Mouse (Mus musculus) testis, postnatal 10 days (tissue): Measurements from ENCODE around the gene Dmgdh.

ENCODE experiments used
- DNase-seq: peaks from one replicate; pipeline ENCODE4 v3.0.0; 2021; ENCODE audit warnings: low spot score

Gene Dmgdh

DNA sequence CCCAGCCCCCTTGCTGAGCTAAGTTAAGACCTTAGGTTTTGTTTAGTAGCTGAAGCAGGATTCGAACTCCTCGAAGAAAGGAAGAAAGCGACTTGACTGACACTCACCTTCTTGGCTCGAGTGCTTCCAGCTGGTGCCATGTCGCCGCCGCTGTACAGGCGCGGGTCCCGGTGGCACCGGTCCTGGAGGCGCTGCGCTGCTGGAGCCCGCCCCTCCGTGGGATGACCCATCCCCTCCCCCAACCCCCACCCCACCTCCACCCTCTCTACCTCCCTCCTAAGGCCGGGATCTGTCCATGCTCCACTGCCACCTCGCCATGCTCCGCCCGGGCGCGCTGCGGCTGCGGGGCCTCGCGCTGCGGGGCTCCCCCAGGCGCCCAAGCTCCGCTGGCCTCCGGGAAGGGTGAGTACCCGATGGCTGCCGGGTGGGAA lies at the start of gene Dmgdh, which contains the start of gene Bhmt2:
Dmgdh (plus strand) TSS at position 303 of the 431 bp plus-strand sequence.
Bhmt2 (minus strand) TSS at position 172 of the 431 bp plus-strand sequence.
- no peak for DNase-seq

DNA sequence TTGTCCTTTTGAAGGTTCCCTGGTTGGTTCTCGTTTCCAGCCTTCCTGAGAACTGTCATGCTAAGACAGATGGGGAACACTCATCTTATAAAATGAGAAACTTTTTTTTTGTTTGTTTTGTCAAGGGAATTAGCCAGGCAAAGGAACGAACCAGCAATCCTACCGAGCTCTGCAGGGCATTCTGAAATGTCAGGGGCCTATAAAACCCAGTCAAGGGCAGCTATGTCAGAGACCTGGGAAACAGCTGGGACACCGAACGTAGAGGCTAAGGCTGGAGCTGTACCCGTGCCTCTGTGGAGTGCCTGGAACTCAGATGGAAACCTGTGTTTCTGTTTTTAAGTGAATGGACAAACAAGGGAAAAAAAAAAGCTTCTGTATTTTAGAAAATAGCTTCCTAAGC lies 45.4 kb upstream of the Dmgdh start:
- DNase-seq: no peak

DNA sequence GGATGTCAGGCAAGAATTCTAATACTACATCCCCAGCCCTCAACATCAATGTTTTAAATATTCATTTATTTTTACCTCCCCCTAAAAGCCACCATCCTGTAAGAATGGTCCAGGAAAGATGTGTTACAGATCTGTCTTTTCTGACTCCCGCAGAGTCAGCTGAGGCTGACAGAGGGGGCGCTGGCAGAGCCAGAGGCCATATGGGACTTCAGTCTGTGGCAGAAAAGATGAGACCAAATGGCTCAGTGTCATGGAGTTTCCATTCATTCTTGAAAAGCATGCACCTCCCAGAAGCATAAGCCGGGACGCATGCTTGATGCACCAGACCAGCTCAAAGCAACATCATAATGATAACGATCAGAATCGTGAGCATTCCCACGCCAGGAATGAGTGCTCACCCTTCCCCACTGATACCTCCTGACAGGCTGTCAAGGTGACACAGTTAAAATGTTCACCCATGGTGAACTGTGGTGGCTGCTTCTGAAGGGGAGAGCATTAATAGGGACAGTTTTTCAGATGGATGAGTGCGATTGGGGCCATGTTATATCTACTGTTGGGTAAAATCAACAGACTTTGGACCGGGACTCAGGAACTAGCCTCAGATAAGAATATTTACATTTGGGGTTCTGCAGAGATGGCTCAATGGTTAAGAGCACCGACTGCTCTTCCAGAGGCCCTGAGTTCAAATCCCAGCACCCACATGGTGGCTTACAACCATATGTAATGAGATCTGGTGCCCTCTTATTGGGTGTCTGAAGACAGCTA lies 43.1 kb upstream of the Dmgdh start:
- DNase-seq: no peak

DNA sequence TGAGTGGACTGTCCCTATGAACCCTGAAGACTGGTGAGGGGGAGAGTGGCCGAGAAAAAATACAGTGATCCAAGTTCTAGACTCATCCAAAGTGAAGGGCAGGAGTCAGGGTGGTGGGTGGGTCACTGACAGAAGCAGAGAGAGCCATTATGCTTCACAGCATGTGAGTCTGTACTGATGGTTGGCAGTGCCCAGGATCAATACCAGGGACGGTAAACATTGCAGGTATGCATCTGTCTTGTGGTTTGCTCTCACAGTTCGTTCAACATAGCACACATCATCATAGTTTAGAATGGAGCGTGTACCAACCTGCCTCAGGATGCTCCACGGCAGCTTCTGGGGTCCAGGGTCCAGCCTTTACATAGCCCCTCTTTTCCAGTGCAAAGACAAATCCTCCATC lies 41.3 kb upstream of the Dmgdh start:
- DNase-seq: no peak

DNA sequence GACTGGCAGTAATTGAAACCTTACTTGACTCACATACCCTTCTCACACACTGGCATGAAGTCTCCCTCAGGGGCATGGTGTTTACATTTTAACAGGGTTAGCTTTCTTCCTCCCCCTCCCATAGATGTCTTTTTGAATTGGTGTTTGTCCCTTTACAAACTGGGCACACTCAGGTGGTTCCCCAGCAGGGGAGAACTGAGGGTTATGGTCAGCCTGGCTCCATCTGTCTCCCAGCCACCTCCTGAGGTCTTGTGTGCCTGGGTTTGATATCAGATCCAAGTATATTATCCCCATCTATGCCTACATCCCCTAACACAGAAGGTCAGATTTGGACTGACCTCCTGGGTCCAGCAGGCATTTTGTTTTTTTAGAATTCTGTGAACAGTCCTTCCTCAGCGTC lies 37.7 kb upstream of the Dmgdh start:
- DNase-seq: no peak

DNA sequence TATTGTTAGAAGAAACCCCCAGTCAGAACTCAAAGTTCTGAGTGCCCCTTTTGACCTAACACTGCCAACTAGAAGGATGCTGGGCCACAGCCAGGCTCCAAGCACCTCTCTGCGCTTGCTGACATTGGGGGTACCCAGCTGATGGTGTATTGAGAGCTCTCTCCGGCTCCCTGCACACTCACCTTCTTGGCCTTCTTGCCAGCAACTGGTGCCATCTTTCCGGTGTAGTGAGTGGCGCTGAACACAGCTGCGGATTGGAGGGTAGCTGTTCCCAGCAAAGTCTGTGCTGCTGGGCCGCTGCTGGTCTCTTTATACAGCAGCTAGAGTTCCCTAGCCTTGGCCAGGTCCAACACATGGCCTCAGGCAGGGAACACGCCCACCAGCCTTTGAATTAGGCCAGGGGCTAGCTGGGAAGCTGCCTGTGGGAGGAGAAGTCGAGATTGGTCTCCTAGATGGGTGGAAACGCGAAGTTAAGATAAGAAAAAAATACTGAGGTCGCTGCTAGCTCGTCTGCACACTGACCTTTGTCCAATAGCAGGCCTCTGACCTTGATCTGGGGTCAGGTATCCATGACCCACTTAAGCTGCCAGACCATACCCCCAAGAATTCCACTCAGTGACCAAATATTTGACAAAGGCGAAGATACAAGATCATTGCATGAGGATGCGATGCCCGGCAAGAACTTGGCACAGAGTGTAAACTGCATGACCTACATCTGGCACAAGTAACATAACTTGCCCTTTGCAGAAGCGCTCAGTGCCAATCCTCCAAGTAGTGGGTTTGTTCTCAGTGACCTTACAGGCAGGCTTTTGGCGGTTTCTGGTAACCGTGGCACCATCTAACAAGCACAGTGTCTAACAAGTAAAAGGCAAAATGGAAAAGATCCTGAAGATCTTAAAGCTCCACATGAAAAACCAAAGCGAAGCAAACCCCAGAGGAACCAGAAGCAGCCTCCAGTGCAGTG lies 36.7 kb upstream of the Dmgdh start, which contains the start of gene Bhmt:
Bhmt (minus strand) TSS at position 680 of the 964 bp plus-strand sequence.
- DNase-seq: no peak

DNA sequence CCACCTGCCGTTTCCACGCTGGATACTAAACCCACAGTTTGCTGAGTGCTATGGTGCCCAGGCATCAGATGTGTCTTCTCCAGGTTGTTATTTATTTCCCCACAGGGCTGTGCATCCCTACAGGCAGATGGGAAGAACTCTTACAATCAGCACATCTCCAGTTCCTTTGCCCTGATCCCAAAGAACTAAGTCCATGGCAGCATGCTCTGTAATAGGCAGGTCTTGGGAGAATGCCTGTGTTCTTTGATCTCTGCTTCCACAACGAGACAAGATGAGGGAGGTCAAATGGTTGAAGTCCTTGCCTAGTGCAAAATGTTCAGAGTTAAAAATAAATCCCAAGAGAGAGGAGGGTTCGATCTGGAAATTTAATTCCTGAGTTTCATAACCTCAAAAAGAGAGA lies 34.6 kb upstream of the Dmgdh start:
- no peak for DNase-seq

DNA sequence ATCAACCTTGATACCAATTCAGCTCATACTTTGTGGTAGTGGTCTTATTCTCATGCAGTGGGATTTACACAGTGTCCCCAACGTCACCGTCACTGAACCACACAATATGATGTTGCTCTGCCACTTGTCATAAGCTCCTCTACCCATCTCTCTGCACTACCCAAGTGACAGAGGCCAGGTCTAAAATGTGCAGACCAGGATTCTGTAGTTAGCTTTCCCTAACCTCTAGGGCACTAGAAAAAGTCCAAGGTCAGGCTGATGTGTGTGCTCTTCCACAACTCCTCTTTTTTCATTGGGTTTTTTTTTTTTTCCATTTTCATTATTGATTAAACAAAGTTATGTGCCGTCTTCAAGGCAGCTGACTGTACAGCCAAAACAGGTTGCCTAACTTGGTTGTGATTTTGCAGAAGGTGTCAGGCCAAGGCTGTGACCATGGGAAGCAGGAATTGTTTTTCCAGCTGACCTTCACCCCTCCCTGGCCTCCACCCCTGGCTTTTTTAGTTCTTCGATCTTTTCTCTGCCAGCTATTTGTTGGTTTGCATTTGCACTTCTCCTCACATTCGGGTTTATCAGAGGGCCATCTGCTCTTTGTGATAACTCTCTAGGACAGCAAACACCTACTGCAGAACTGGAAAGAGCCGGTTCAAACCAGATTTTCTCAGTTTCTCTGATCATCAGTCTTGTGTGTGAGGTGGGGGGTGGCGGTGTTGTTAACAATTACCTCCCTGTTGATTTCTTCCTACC lies 25.7 kb upstream of the Dmgdh start:
- DNase-seq: no peak

DNA sequence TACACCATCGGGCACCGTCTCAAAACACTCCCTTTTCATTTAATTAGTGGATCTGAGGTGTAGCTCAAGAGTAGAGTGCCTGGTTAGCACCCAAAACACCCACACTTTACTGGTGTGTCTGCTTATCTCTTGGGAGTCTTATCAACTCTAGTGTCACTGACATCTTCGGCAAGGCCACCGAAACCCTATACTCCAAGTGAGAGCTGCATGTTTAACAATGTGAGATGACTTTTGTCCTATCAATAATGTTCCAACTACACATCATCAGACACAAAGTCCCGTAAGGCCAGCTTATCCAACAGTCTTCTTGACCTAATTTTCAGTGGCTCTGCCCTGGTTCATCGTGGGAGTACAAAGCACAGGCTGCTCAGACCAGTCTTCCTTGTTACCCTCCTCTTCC lies 20.9 kb upstream of the Dmgdh start:
- no peak for DNase-seq

DNA sequence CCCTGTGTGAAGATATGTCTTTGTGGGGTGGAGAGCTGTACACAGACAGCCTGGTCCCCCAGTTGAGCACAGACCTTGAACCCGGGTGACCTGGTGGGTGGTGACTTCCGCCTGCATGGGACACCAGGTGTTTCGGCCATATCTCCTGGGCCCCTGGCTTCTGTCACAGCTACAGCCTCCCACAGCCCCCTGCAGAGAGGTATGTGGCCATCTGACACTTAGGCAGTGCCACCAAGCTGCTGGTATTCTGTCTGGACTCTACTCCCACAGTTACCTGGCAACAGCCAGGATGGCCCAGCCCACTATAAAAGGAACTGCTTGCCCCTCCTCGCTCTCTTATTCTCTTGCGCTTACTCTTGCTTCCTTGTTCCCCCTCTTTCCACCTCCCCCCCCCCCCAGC lies 16.3 kb upstream of the Dmgdh start:
- DNase-seq: no peak

DNA sequence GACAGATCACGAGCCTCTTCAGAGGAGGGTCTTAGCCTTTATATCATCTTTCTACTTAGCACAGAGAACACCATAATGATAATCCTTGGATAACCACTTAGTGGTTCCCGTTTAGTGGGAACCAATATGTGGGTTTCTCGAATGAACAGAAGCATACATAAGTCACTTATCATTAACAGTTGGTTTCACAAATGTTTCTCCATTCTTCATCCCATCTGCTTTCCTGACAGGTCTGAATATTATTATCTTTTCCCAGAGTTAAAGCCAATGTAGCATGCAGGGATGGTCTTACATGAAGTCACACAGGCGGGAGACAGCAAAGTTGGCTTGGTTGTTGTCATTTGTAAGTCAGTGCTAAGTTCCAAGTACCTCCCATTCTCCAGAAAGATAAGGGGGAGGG lies 6.6 kb upstream of the Dmgdh start:
- no peak for DNase-seq

DNA sequence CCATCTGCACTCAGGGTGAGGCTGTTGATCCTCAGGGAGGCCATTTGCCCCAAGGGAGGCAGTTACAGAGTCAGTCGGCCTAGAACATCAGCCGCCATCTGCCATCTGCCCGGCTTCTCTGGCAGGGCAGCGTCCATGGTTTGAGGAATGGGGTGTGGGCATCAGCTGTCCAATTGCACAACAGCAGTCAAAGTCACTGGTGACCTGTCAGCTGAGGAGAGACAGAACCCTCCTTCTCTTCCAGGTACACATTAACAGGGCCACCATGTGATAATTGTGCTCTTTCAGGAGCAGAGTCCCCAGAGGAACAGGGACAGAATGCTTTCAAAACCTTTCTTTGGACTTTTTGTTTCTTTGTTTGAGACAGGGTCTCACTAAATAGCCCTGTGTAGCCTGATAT lies 1.9 kb upstream of the Dmgdh start:
- DNase-seq: no peak

DNA sequence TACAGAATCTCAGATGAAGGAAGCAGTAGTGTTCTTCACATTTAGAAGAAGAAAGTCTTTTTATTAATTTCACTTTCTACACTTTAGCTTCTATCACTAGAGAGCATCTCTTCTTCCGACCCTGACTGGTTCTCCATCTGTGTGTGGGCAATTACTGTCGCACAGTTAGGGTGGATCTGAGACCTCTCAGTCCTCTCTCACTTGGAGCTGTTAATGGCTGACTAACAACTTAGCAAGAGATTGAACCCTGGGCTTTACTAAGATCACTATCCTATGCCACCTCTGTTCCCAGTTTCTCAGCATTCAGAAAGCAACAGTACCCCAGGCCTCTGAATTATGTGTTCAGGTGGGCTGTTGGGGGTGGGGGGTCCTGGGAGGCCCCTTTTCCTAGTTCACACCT lies 937 bp upstream of the Dmgdh start:
- no peak for DNase-seq

DNA sequence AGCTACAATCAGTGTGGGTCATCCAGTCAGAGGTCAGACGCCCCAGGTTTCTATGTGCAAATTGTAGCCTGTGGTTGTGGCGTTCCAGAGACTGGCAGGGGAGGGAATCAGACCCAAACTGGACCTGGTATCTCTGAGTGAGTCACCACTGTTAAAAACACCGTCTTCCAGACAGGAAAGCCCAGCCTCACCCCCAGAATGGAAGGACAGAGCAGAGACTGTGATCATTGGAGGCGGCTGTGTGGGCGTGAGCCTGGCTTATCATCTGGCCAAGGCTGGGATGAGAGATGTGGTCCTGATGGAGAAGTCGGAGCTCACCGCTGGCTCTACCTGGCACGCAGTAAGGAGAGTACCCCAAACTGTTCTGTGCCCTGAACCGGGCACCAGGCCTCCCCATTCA lies 2.6 kb downstream of the Dmgdh start:
- DNase-seq: no peak

DNA sequence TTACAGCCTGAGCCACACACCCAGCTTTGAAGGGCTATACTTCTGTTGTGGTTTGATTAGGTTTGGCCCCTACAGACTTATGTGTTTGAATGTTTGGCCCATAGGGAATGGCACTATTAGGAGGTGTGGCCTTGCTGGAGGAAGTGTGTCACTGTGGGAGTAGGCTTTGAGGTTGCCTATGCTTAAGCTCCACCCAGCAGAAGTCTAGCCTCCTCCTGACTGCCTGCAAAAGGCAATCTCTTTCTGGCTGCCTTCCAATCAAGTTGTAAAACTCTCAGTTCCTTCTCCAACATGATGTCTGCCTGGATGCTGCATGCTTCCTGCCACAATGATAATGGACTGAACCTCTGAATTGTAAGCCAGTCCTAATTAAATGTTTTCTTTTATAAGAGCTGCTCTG lies 9.1 kb downstream of the Dmgdh start:
- DNase-seq: no peak

DNA sequence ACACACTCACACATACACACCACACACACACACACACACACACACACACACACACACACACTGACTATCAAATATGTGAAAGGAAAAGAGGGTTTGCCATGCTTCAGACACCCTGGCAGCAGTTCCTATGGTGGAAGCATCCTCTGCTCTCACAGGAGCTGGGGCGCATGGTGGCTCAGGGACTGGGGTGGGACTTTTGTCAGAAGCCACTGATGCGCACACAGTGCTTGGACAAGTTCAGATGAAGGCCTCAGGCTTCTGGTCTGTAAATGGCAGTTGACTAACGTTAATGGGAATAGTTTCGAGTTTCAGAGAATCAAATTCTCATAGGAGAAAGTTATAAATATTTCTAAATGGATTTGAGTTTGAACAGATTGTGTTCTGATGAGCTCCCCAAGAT lies 11.0 kb downstream of the Dmgdh start:
- no peak for DNase-seq

DNA sequence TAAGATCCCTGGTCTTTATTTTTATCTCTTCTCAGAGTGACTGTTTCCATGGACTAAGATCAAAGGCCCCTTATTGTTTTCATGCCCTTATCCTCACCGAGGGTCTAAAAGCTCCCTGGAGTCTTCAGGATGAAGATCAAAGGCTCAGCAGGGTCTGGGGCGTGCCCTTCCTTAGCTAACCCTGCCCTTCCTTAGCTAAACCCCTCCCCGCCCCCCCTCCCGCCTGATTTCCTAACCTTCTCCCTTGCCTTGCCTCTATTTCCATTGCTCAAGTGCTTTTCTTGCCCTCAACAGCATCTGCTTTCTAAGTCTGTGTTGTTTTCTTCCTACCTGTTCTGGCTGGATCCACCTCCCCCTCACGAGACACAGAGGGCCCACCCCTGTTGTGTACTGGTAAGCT lies 13.1 kb downstream of the Dmgdh start:
- no peak for DNase-seq

DNA sequence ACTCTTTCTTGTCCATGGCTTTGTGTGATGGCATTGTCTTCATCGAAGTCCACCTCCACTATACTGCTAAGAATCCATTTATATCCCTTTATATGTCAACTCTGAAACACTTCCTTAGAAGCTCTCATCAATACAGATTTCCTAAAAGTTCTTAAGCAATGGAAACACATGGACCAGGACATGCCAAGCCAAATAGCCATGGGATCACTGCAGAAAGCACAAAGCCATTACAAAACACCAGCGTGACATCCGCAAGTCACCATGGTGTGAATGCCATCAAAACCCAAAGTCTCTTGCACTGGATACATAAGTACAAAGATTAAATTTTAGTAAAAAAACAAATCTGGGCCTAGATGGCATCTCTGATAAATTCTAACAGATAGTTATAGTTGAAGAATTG lies 15.3 kb downstream of the Dmgdh start:
- DNase-seq: no peak

DNA sequence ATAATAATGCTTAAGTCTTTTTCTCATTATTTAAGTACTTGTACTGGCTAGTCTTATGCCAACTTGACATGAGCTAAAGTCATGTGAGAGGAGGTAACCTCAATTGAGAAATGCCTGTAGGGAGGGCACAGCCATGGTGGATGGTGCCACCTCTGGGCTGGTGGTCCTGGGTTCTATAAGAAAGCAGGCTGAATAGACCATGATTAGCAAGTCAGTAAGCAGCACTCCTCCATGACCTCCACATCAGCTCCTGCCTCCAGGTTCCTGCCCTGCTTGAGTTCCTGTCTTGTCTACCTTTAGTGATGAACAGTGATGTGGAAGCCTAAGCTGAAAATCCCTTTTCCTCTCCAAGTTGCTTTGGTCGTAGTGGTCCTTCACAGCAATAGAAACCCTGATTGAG lies 16.6 kb downstream of the Dmgdh start:
- no peak for DNase-seq

DNA sequence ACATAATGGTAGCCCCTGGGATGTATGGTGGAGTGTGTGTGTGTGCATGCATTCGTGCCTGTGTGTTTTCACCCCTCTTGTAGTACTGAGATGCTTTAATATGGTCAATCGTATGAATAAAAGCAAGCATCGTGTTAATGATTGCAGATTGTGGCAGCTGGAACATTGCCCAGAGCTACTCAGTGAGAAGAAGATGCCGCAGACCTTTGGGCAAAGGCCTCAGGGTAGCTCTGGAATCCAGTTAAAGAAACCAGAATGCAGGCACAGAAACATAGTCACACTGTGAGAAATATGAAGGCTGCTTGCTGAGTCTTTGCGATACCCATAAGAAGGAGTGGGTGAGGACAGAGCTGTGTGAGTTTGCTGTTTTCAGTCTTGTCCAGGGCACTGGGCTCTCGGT lies 24.6 kb downstream of the Dmgdh start:
- no peak for DNase-seq

DNA sequence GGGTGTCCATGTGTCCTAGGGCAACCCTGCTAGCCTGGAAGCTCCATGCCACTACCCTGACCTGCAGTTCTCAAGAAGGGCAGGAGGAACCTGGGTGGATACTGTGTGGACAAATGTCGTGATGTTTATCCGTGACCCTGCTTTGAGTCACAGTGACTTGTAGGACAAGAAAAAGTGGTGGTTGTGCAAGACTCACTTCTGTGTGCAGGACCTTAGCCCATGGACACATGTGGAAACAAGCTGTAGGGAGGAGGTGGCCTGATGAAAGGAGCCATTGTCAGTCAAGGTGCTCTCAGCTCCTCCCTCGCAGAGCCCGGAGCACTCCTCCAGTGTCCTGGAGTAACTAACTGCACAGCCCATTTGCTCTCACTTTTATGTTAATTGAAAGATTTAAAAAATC lies 31.5 kb downstream of the Dmgdh start:
- no peak for DNase-seq

DNA sequence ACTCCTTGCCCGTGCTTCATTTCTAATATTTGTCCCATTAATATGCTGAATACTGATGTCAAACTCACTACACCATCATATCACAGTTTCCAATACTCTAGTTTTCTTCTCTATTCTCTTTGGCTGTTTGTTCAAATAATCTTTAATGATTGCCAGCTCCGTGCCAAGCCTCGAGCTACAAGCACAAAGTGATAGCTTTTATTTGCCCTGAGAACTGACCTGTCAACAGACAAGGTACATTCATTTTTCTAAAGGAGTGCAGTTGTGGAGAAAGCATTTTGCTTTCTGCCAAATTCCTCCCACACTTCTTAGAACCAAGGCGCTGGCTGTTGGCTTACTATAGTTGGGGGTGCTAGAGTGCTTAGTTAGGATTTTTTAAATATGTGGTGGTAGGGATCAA lies 33.0 kb downstream of the Dmgdh start:
- DNase-seq: no peak
